Mouse (Mus musculus) erythroblast, embryonic 14.5 days (primary cell): ENCODE measurements at regions not wholly inside any gene's neighbourhood (a gene's known extent, or its start where the extent isn't known, plus 50 kb on each side); places are given as distances from the start of the nearest gene placed in this dataset.

Source experiments
- GATA1 ChIP-seq: IDR thresholded peaks from 2 replicates; pipeline ENCODE4 v1.6.1; 2012; ENCODE audit warnings: low read length, inconsistent platforms, mixed read lengths
- TAL1 ChIP-seq: IDR thresholded peaks from 3 replicates; pipeline ENCODE4 v1.6.1; 2012; ENCODE audit warnings: low read length, inconsistent platforms, mixed read lengths

- no peak for TF ChIP-seq TAL1
- TF ChIP-seq GATA1 = no peak
Observed at GRCm38 (mm10) chr13:57091886-57092285, 196.1 kb upstream of the Trpc7 start.
